Mouse (Mus musculus) heart, postnatal 0 days (tissue): ENCODE measurements at regions not wholly inside any gene's neighbourhood (a gene's known extent, or its start where the extent isn't known, plus 50 kb on each side); places are given as distances from the start of the nearest gene placed in this dataset.

Source experiments
- CTCF ChIP-seq: IDR thresholded peaks from 2 replicates; pipeline ENCODE4 v1.5.1; 2016; ENCODE audit warnings: antibody characterized with exemption, control low read depth, low read depth
- EP300 ChIP-seq: IDR thresholded peaks from 2 replicates; pipeline ENCODE4 v1.6.1; 2016; ENCODE audit warnings: antibody characterized with exemption, low read depth

- TF ChIP-seq CTCF (no peak), EP300 (no peak)
Observed at GRCm38 (mm10) chr5:101172782-101173181, 327.3 kb downstream of the Gpat3 start.
